Mouse (Mus musculus) adrenal gland, adult 10 weeks (tissue): Measurements from ENCODE around the gene Nrxn1. TPM values are rescaled to one million over a fixed set of nuclear protein-coding genes. Genes with fewer than 3 reads are reported as not detected.

Source experiments
- polyA plus RNA-seq: library from polyadenylated mRNA; stranded (reverse); fragments of 350-450 nt; fragmentation: Illumina TruSeq; extraction: RNeasy Lipid Tissue Mini Kit (QIAGEN cat#74804); gene quantifications from one replicate; pipeline ENCODE4 v1.2.3, GENCODE M21; 2014; ENCODE audit warnings: low read depth, low replicate concordance

Nrxn1 gene
- polyA plus RNA-seq, result 33.4 TPM

DNA sequence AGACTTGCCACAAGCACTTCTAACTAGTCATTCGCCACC lies at the start of gene Nrxn1:
Nrxn1 (minus strand) TSS at position 30 of the 39 bp plus-strand sequence.

